Mouse (Mus musculus) bone marrow, adult 2 months (tissue): ENCODE measurements around the gene Vwf.

Experiments
- CTCF ChIP-seq: fragments of 200-500 bp; IDR thresholded peaks from 2 replicates; pipeline ENCODE4 v1.5.1; 2011; ENCODE audit warnings: low read length, control low read depth; ENCODE audit not compliant: control insufficient read depth, insufficient read depth
- POLR2A ChIP-seq: fragments of 200-500 bp; IDR thresholded peaks from 2 replicates; pipeline ENCODE4 v1.6.1; 2011; ENCODE audit warnings: low read depth, mild to moderate bottlenecking, control low read depth, low read length, borderline replicate concordance; ENCODE audit not compliant: control insufficient read depth

DNA sequence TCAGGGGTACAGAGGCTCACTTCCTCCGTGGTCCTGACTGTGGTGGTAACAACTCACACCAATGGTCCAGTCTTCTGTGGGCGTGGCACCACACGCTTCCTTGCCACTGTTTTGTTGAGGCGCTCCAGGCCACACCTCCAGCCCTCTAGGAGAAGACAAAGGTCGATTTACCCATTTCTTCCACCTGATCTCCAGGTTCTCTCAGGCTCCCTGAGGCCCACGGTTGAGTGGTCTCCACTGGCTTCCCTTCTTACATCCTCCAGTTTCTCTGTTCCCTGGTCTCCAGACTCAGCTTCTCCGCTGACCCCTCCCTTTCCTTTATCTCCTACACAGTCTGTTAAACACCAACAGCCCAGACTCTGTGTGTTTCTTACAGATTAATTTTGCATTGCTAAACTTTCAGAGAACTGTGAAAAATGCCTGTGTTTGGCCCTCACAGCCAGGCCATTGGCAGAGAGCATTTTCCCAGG, 18.3 kb downstream of the Vwf start:
- no peak for TF ChIP-seq POLR2A
- no peak for TF ChIP-seq CTCF
